Mouse (Mus musculus) liver, adult (tissue): ENCODE data around the gene Igfbp2.

Source experiments
- GATA4 ChIP-seq: IDR thresholded peaks from 2 replicates; pipeline ENCODE4 v1.6.1; 2014; ENCODE audit warnings: mild to moderate bottlenecking, low read length; ENCODE audit not compliant: insufficient replicate concordance

The Igfbp2 gene

GRCm38 (mm10) chr1:72871697-72872411, 47.6 kb downstream of the Igfbp2 start:
- no peak for TF ChIP-seq GATA4

DNA sequence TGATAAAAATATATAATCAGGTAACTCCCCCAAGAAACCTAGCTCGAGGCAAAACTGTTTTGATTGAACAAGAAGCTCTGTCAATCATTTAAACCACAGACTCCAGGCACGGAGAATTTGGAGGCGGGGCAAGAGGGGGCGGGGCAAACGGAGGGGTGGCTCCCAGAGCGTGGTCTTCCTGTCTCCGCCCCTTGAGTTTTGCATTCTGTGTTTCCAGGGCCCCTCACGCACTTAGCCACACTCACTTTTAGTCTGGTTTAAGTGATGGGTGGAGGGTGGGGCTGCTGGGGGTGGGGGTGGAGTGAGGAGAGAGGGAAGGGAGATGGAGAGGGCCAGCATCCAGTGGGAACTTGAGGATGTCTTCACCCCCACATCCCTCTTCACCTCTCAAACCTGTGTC, 48.2 kb downstream of the Igfbp2 start:
- no peak for TF ChIP-seq GATA4

GRCm38 (mm10) chr1:72873078-72873477, 48.8 kb downstream of the Igfbp2 start:
- no peak for TF ChIP-seq GATA4

GRCm38 (mm10) chr1:72873511-72874286, 49.4 kb downstream of the Igfbp2 start:
- no peak for TF ChIP-seq GATA4

GRCm38 (mm10) chr1:72874287-72875211, 50.2 kb downstream of the Igfbp2 start, which contains the start of gene Igfbp5:
Gene Igfbp5, minus strand, starts transcription at chr1:72874884.
- no peak for TF ChIP-seq GATA4

- no peak for TF ChIP-seq GATA4
These were observed 51.4 kb downstream of the Igfbp2 start for GRCm38 (mm10) chr1:72875708-72876107.

GRCm38 (mm10) chr1:72876111-72876510, 51.8 kb downstream of the Igfbp2 start:
- TF ChIP-seq GATA4, result no peak

- no peak for TF ChIP-seq GATA4
These were observed 53.6 kb downstream of the Igfbp2 start for GRCm38 (mm10) chr1:72877892-72878291.

DNA sequence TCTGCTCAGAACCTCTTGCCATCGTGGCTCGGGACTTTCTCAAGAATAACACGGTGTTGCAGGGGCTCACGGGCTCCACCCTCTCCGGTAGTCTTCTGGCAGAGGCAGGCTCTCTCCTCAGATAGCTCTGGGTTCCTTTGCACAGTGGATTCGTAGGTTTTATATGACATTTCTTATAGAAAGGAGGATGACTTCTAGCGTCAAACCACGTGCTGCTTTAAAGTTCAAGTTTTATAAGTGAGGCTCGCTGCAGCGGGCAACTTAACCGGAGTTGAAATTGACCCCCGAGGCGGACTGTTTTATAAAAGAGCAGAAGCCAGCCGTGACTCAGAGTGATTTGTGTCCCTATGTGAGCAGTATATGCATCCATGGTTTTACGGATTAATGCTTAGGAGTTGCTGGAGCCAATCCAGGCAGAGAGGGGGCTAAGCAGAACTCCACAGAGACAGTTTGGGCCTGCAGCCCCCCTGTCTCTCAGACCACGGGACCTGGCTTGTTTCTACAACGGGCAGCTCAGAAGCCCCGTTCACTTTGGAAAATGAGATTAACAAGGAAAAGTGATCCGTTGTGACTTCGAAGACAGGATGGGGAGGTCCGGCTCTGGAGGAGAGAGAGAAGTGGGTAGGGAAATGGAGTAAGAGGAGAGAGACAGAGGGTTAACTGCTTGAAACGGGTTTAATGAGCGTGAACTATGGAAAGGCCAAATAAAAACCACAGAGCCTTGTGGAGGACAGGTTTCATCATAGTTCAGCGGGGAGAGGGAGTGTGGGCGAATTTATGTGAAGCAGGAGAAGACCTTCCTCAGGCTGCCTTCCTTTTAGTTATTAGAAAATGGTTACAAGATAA, 54.4 kb downstream of the Igfbp2 start:
- no peak for TF ChIP-seq GATA4

GRCm38 (mm10) chr1:72879319-72879634, 55.0 kb downstream of the Igfbp2 start:
- no peak for TF ChIP-seq GATA4

GRCm38 (mm10) chr1:72885111-72885818, 61.0 kb downstream of the Igfbp2 start:
- no peak for TF ChIP-seq GATA4

GRCm38 (mm10) chr1:72885819-72886169, 61.5 kb downstream of the Igfbp2 start:
- no peak for TF ChIP-seq GATA4

DNA sequence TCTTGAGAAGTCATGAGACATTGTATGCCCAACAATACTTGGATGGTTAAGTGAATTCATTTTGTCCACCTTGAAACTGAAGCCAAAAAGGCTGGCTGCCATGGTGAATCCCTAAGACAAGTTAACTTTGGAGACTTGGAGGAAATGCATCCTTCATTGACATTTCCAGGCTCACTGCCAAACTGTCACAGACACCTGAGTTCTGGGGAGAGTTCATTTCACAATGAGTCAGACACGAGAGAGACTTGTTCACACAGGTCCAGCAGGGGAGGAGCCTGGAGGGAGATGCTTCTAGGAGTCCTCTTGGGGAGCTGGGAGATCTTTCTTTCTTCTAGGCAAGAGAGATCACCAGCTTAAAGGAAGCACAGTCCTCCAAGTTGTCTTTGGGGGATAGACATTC, 63.6 kb downstream of the Igfbp2 start:
- no peak for TF ChIP-seq GATA4

DNA sequence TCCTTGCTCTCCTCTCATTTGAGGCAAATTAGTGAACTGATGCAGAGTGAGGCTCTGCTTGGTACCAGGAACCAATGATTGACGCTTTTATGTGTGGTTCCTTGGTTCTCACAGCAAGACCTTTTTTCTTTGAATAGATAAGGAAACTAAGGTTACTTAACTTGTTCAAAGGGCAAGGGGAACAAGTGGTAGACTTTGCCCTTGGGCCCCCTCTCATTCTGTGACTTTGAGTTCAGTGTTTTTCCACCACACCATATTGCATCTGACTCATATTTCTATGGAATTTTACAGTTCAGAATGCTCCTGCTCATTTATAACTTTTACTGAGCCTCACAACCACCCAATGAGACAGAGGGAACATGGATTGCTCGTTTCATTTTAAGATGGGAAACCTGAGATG, 71.5 kb downstream of the Igfbp2 start:
- no peak for TF ChIP-seq GATA4
